Mouse (Mus musculus) testis, adult 2 months (tissue): ENCODE measurements around the gene Spink2.

Source experiments
- CTCF ChIP-seq: fragments of 200-500 bp; IDR thresholded peaks from 2 replicates; pipeline ENCODE4 v1.5.1; 2012; ENCODE audit warnings: low read depth, mild to moderate bottlenecking, inconsistent platforms, low read length, moderate library complexity; ENCODE audit not compliant: control insufficient read depth, insufficient read depth, insufficient replicate concordance
- POLR2A ChIP-seq: fragments of 200-500 bp; IDR thresholded peaks from 2 replicates; pipeline ENCODE4 v1.6.1; 2012; ENCODE audit warnings: low read depth, mild to moderate bottlenecking, inconsistent platforms, low read length, moderate library complexity; ENCODE audit not compliant: control insufficient read depth

- TF ChIP-seq CTCF (no peak), POLR2A (no peak)
Observed at GRCm38 (mm10) chr5:77251656-77252055, 40.4 kb upstream of the Spink2 start.
